Mouse (Mus musculus) intestine, embryonic 15.5 days (tissue): ENCODE data around the gene C2cd5. TPM values are rescaled to one million over a fixed set of nuclear protein-coding genes. Genes with fewer than 3 reads are reported as not detected.

Source experiments
- ATAC-seq: fragments of 200-750 bp; cut with Nextera tagmentation; 2 replicates; pipeline ENCODE4 v1.8.0; 2017; ENCODE audit warnings: moderate TSS enrichment, moderate library complexity
- H3K27ac ChIP-seq: fragments of 300-500 bp; sonication (generic); 2 replicates; pipeline ENCODE4 v1.5.1; 2015; ENCODE audit warnings: mild to moderate bottlenecking, inconsistent platforms
- H3K27me3 ChIP-seq: fragments of 300-500 bp; sonication (generic); replicated peaks from 2 replicates; pipeline ENCODE4 v1.6.1; 2015; ENCODE audit warnings: inconsistent platforms
- H3K36me3 ChIP-seq: fragments of 300-500 bp; sonication (generic); 2 replicates; pipeline ENCODE4 v1.6.1; 2015; ENCODE audit warnings: inconsistent platforms
- H3K4me1 ChIP-seq: fragments of 300-500 bp; sonication (generic); replicated peaks from 2 replicates; pipeline ENCODE4 v1.6.1; 2015; ENCODE audit warnings: inconsistent platforms
- H3K4me2 ChIP-seq: fragments of 300-500 bp; sonication (generic); replicated peaks from 2 replicates; pipeline ENCODE4 v1.6.1; 2015; ENCODE audit warnings: mild to moderate bottlenecking, inconsistent platforms
- H3K4me3 ChIP-seq: fragments of 300-500 bp; sonication (generic); replicated peaks from 2 replicates; pipeline ENCODE4 v1.5.1; 2015; ENCODE audit warnings: inconsistent platforms
- H3K9ac ChIP-seq: fragments of 300-500 bp; sonication (generic); 2 replicates; pipeline ENCODE4 v1.6.1; 2015; ENCODE audit warnings: inconsistent platforms
- H3K9me3 ChIP-seq: fragments of 300-500 bp; sonication (generic); 2 replicates; pipeline ENCODE4 v1.6.1; 2016; ENCODE audit warnings: inconsistent platforms
- WGBS: fragments of 180-500 bp; shearing (Covaris S2); methylation state at CpG from one replicate; pipeline ENCODE4 v1.1.7; 2015; 5-methylcytosine and 5-hydroxymethylcytosine counted together
- polyA plus RNA-seq: library from polyadenylated mRNA; unstranded; fragments of >200 nt; fragmentation: Nextera tagmentation; extraction: Ambion mirVana; gene quantifications from 2 replicates; pipeline ENCODE4 v1.2.1, GENCODE M21; 2015

C2cd5 gene
- polyA plus RNA-seq, 1 experiment from 2014 or later, result 19.8 TPM

DNA sequence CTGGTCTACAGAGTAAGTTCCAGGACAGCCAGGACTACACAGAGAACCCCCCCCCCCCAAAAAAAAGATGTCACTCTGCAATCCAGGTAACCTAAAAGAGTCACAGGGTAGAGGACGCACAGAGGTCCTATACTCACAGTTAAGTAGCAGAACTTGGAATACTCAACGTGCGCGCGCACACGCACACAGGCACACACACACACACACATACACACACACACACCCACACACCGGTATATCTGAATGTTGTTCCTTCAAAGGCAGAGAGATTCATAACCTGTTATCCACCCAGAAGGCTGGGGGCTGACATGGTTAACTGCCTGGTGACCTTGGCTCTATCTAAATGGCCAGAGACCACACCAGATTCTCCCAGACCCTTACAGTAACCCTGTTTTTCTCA lies 36.7 kb upstream of the C2cd5 start:
- ATAC-seq, result no peak

GRCm38 (mm10) chr6:143135097-143135496 lies 35.2 kb upstream of the C2cd5 start:
- ATAC-seq, result no peak
- no peak overlapping the region for H3K27ac ChIP-seq
- no peaks in the 10 kb centered on the region for H3K9me3 ChIP-seq
- no peaks in the 10 kb centered on the region for H3K27me3 ChIP-seq
- no peak overlapping the region for H3K9ac ChIP-seq
- H3K4me1 ChIP-seq, result no peaks in the 10 kb centered on the region
- H3K4me3 ChIP-seq, result no peak overlapping the region
- H3K36me3 ChIP-seq, result no peaks in the 10 kb centered on the region
- no peak overlapping the region for H3K4me2 ChIP-seq
- WGBS, result 88% methylated on average over 13 of the region's 13 CpGs

More for the DNA sequence above, 36.7 kb upstream of the C2cd5 start:
- Histone ChIP-seq H3K4me1 (no peaks in the 10 kb centered on the region), H3K9me3 (no peaks in the 10 kb centered on the region), H3K36me3 (no peaks in the 10 kb centered on the region), H3K27me3 (no peaks in the 10 kb centered on the region), H3K4me3 (no peak overlapping the region), H3K4me2 (no peak overlapping the region), H3K9ac (no peak overlapping the region), H3K27ac (no peak overlapping the region)
- 97% methylated on average over 7 of the region's 7 CpGs for WGBS

DNA sequence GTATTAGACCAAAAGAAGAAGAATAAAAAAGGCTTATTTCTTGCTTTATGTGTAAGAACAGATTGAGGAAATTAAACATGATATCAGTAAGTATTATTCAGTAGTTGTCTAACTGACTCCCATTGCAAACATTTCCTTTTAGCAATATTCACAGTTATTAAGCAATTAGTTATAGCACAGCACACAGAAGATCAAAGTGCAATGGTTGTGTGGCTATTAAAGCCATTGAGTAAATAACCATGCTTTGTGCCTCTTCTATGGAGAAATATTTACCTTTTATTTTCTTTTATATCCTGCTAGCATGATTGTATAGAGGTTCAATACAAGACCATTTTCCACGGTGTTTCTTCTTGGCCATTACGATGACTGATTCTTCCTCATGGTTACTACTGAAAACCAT lies 33.2 kb upstream of the C2cd5 start:
- WGBS, result 86% methylated on average over 2 of the region's 2 CpGs
- Histone ChIP-seq H3K36me3 (no peaks in the 10 kb centered on the region), H3K27ac (no peak overlapping the region), H3K9ac (no peak overlapping the region), H3K4me1 (no peaks in the 10 kb centered on the region), H3K4me2 (no peak overlapping the region), H3K9me3 (peaks cover 4% of the 10 kb centered on the region; the same call in 1 of the 2 replicates), H3K4me3 (no peak overlapping the region), H3K27me3 (no peaks in the 10 kb centered on the region)
- ATAC-seq, result no peak

- WGBS, result 79% methylated on average over 6 of the region's 6 CpGs
- no peak overlapping the region for H3K4me3 ChIP-seq
- H3K27me3 ChIP-seq, result no peaks in the 10 kb centered on the region
- no peaks in the 10 kb centered on the region for H3K36me3 ChIP-seq
- no peak overlapping the region for H3K4me2 ChIP-seq
- H3K9me3 ChIP-seq, result peaks cover 4% of the 10 kb centered on the region; the same call in 1 of the 2 replicates
- no peak overlapping the region for H3K9ac ChIP-seq
- H3K27ac ChIP-seq, result no peak overlapping the region
- ATAC-seq, result no peak
- H3K4me1 ChIP-seq, result no peaks in the 10 kb centered on the region
Observed at GRCm38 (mm10) chr6:143131895-143132652, 32.1 kb upstream of the C2cd5 start.

DNA sequence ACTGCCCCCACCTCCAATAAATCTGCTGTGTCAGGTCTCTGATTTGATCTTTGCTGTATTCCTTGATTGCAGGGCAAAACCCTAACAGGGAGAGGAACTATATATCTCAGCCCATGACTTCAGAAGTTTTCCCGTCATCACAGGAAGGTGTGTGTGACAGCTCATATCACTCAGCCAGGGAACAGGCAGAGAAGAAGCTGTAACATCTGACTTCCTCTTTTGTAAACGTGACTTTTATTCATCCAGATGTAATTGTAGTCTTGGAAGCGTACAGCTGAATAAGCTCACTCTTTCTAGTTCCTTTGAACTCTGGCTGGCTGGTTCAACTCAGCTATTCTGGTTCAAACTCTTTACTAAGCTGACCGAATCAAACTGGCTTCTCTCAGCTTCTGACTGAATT lies 30.5 kb upstream of the C2cd5 start:
- WGBS, result 80% methylated on average over 4 of the region's 4 CpGs
- Histone ChIP-seq H3K9ac (no peak overlapping the region), H3K36me3 (no peaks in the 10 kb centered on the region), H3K9me3 (peaks cover 4% of the 10 kb centered on the region; the same call in 1 of the 2 replicates), H3K4me3 (no peak overlapping the region), H3K27ac (no peak overlapping the region), H3K4me2 (no peak overlapping the region), H3K4me1 (no peaks in the 10 kb centered on the region), H3K27me3 (no peaks in the 10 kb centered on the region)
- ATAC-seq, result no peak

DNA sequence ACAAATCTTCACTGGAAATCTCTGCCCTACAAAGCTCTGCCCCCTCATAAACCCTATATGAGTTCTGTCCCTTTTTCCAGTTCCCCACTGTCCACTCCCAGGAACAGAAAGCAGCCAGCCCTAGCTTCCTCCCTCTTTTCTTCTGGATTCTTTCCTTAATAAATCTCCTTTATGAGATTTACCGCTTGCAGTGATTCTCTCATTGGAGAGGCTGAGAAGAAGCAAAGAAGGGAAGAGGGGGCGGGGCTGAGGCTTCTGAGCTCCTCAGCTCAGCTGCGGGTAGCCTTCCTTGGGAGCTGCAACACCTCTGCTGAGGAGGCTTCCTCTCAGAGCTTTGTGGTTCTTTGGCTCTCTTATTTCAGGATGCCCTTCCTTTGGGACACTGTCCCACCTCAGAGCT lies 30.0 kb upstream of the C2cd5 start:
- no peak overlapping the region for H3K4me3 ChIP-seq
- H3K27me3 ChIP-seq, result no peaks in the 10 kb centered on the region
- H3K27ac ChIP-seq, result no peak overlapping the region
- no peaks in the 10 kb centered on the region for H3K36me3 ChIP-seq
- 79% methylated on average over 3 of the region's 3 CpGs for WGBS
- peaks cover 4% of the 10 kb centered on the region; the same call in 1 of the 2 replicates for H3K9me3 ChIP-seq
- no peaks in the 10 kb centered on the region for H3K4me1 ChIP-seq
- H3K9ac ChIP-seq, result no peak overlapping the region
- H3K4me2 ChIP-seq, result no peak overlapping the region
- ATAC-seq, result no peak

- Histone ChIP-seq H3K9me3 (peaks cover 4% of the 10 kb centered on the region; the same call in 1 of the 2 replicates), H3K27ac (no peak overlapping the region), H3K4me2 (no peak overlapping the region), H3K27me3 (no peaks in the 10 kb centered on the region), H3K4me1 (no peaks in the 10 kb centered on the region), H3K9ac (no peak overlapping the region), H3K4me3 (no peak overlapping the region), H3K36me3 (no peaks in the 10 kb centered on the region)
- no peak for ATAC-seq
- 84% methylated on average over 7 of the region's 7 CpGs for WGBS
Observed at GRCm38 (mm10) chr6:143129466-143129865, 29.5 kb upstream of the C2cd5 start.

DNA sequence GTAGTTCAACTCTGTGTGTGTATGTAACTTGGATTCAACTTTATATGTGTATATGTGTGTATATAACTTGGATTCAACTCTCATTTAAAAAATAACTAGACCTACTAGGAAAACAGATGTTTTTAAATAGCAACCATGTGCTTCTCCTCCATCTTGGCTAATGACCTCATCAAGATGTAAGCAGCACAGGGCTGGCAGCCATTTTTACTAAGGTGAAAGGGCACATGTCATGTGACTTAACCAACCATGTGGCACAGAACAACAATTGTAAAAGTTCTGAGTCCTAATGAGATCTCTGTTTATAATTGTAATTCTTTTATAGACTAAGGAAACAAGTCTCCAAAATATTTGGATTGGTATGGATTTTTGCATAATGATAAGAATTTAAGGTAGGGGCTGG lies 25.8 kb upstream of the C2cd5 start:
- Histone ChIP-seq H3K9me3 (peaks cover 4% of the 10 kb centered on the region; the same call in 1 of the 2 replicates), H3K4me1 (no peaks in the 10 kb centered on the region)

GRCm38 (mm10) chr6:143119325-143119724 lies 19.4 kb upstream of the C2cd5 start:
- WGBS, result 88% methylated on average over 6 of the region's 6 CpGs
- 0 out of 2 replicates have a peak, but pooled peaks cover 6% of the 10 kb centered on the region for H3K4me1 ChIP-seq
- H3K9me3 ChIP-seq, result no peaks in the 10 kb centered on the region
- no peak overlapping the region for H3K4me3 ChIP-seq
- no peaks in the 10 kb centered on the region for H3K27me3 ChIP-seq
- no peak overlapping the region for H3K9ac ChIP-seq
- no peak for ATAC-seq
- H3K4me2 ChIP-seq, result no peak overlapping the region
- no peaks in the 10 kb centered on the region for H3K36me3 ChIP-seq
- no peak overlapping the region for H3K27ac ChIP-seq

More for the DNA sequence above, 25.8 kb upstream of the C2cd5 start:
- Histone ChIP-seq H3K4me3 (no peak overlapping the region), H3K9ac (no peak overlapping the region), H3K27ac (no peak overlapping the region), H3K4me2 (no peak overlapping the region), H3K36me3 (no peaks in the 10 kb centered on the region), H3K27me3 (no peaks in the 10 kb centered on the region)
- no peak for ATAC-seq

DNA sequence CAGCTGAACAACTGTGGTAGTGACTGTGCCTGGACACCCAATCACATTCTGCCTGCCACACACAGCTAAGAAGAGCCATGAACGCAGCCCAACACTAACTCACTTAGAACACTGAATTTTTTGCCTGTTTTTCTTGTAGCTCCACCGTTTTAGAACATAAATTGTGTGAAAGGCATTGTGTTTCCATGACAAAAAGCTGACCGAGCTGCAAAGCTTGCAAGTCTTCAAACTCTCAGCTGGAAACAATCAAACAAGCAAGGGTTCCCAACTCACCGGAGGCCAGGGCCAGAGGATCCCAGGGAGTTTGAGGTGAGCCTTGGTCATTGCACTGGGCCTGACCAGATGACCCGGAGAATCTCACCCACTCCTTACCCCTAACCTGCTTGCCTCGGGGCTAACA lies 16.8 kb upstream of the C2cd5 start:
- 63% methylated on average over 6 of the region's 6 CpGs for WGBS
- Histone ChIP-seq H3K9ac (no peak overlapping the region), H3K36me3 (no peaks in the 10 kb centered on the region), H3K4me1 (0 out of 2 replicates have a peak, but pooled peaks cover 6% of the 10 kb centered on the region), H3K27me3 (no peaks in the 10 kb centered on the region), H3K4me3 (no peak overlapping the region), H3K27ac (no peak overlapping the region), H3K4me2 (no peak overlapping the region), H3K9me3 (no peaks in the 10 kb centered on the region)
- no peak for ATAC-seq

GRCm38 (mm10) chr6:143115505-143115904 lies 15.6 kb upstream of the C2cd5 start:
- peak overlapping the region; percentile 51; the same call in 1 of the 2 replicates for H3K27ac ChIP-seq
- H3K4me1 ChIP-seq, result 0 out of 2 replicates have a peak, but pooled peaks cover 6% of the 10 kb centered on the region
- H3K36me3 ChIP-seq, result no peaks in the 10 kb centered on the region
- H3K9me3 ChIP-seq, result no peaks in the 10 kb centered on the region
- H3K9ac ChIP-seq, result no peak overlapping the region
- H3K4me3 ChIP-seq, result no peak overlapping the region
- H3K4me2 ChIP-seq, result no peak overlapping the region
- H3K27me3 ChIP-seq, result no peaks in the 10 kb centered on the region
- peak; percentile 53 for ATAC-seq
- WGBS, result 78% methylated on average over 5 of the region's 5 CpGs

GRCm38 (mm10) chr6:143115011-143115445 lies 15.1 kb upstream of the C2cd5 start:
- H3K27ac ChIP-seq, result peak overlapping the region; percentile 29
- peak; percentile 93 for ATAC-seq
- 42% methylated on average over 9 of the region's 9 CpGs for WGBS
- no peaks in the 10 kb centered on the region for H3K36me3 ChIP-seq
- H3K4me1 ChIP-seq, result 0 out of 2 replicates have a peak, but pooled peaks cover 6% of the 10 kb centered on the region
- no peaks in the 10 kb centered on the region for H3K9me3 ChIP-seq
- peak overlapping the region; percentile 17; the same call in 1 of the 2 replicates for H3K4me2 ChIP-seq
- H3K4me3 ChIP-seq, result no peak overlapping the region
- H3K27me3 ChIP-seq, result no peaks in the 10 kb centered on the region
- no peak overlapping the region for H3K9ac ChIP-seq

- ATAC-seq, result peak; percentile 73
- Histone ChIP-seq H3K36me3 (no peaks in the 10 kb centered on the region), H3K27ac (peak overlapping the region; percentile 29), H3K4me3 (no peak overlapping the region), H3K27me3 (no peaks in the 10 kb centered on the region), H3K9ac (no peak overlapping the region), H3K4me1 (0 out of 2 replicates have a peak, but pooled peaks cover 6% of the 10 kb centered on the region), H3K4me2 (peak overlapping the region; percentile 17; the same call in 1 of the 2 replicates), H3K9me3 (no peaks in the 10 kb centered on the region)
- 14% methylated on average over 2 of the region's 2 CpGs for WGBS
Observed at GRCm38 (mm10) chr6:143114556-143114955, 14.6 kb upstream of the C2cd5 start.
